Mouse (Mus musculus) bone marrow, adult 2 months (tissue): Measurements from ENCODE around the gene Gpd1l. TPM values are rescaled to one million over a fixed set of nuclear protein-coding genes. Genes with fewer than 3 reads are reported as not detected.

Source experiments
- H3K27ac ChIP-seq: fragments of 200-500 bp; 2 replicates; pipeline ENCODE4 v1.5.1; 2012; ENCODE audit warnings: low read depth, mild to moderate bottlenecking, control low read depth, inconsistent platforms, low read length; ENCODE audit not compliant: control insufficient read depth, poor library complexity, insufficient read depth
- H3K4me1 ChIP-seq: fragments of 200-500 bp; 2 replicates; pipeline ENCODE4 v1.6.1; 2011; ENCODE audit warnings: low read length; ENCODE audit not compliant: control insufficient read depth, insufficient read depth
- H3K4me3 ChIP-seq: fragments of 200-500 bp; replicated peaks from 2 replicates; pipeline ENCODE3; 2011; ENCODE audit warnings: mild to moderate bottlenecking, low read depth, low read length, control low read depth; ENCODE audit not compliant: control insufficient read depth
- CTCF ChIP-seq: fragments of 200-500 bp; IDR thresholded peaks from 2 replicates; pipeline ENCODE4 v1.5.1; 2011; ENCODE audit warnings: low read length, control low read depth; ENCODE audit not compliant: control insufficient read depth, insufficient read depth
- POLR2A ChIP-seq: fragments of 200-500 bp; IDR thresholded peaks from 2 replicates; pipeline ENCODE4 v1.6.1; 2011; ENCODE audit warnings: low read depth, mild to moderate bottlenecking, control low read depth, low read length, borderline replicate concordance; ENCODE audit not compliant: control insufficient read depth
- WGBS: fragments of 180-500 bp; shearing (Covaris S2); methylation state at CpG from one replicate; pipeline ENCODE4 v1.1.7; 2018; 5-methylcytosine and 5-hydroxymethylcytosine counted together
- polyA plus RNA-seq: library from polyadenylated mRNA; stranded (reverse); fragments of >200 nt; gene quantifications from 2 replicates; pipeline ENCODE4 v1.2.4, GENCODE M21; 2011; ENCODE audit warnings: low replicate concordance; ENCODE audit not compliant: missing spikeins, insufficient read depth, insufficient read length

The Gpd1l gene
- polyA plus RNA-seq, 1 experiment = 12.3 TPM

DNA sequence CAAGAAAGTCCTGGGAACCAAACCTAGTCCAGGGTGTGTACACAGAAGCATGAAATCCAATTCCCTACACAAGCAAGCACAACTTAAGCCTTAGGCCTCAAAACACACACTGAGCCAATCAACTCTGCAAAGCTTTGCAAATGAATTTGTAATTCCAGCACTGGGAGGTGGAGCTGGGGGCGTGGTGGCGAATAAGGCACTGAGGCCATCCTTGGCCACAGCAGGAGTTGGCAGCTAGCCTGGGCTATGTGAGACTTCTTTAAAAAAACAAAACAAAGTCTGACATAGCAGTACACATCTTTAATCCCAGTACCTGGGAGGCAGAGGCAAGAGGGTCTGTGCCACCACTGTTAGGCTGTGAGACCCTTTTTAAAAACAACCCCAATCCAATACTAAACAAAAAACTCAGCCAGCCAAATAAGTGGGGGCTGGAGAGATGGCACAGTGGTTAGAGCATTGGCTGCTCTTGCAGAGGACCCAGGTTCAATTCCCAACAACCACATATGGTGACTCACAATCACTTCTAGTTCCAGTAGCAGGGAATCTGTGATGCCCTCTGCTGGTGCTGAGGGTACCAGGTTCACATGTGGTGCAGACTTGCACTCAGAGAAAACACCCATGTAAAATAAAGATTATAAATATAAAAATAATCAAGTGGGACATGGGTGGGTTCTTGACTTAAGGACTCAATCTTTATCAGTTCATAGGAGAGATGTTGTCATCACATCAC is 12.3 kb downstream of the Gpd1l start:
- Histone ChIP-seq H3K27ac (no peak overlapping the region), H3K4me3 (no peak overlapping the region), H3K4me1 (peaks cover 3% of the 10 kb centered on the region; the same call in 1 of the 2 replicates)
- 84% methylated on average over 2 of the region's 2 CpGs for WGBS
- TF ChIP-seq CTCF (no peak), POLR2A (no peak)

DNA sequence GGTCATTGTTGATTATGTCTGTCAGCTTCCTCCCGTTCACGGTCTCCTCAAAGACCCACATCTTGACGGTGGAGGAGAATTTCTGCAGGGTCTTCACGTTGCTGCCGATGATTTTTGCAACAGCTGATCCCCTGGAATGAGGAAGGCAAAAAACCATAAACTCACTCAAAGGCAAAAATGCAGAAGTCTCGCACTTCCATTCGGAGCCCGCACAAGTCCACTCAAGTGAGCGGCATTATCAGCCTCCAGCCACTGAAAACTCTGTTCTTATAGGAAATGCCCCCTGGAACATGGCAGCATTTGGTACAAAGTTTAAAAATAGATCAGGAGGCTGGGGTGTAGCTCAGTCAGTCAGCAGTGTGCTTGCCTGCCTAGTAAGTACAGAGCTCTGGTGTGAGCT is 13.2 kb downstream of the Gpd1l start:
- Histone ChIP-seq H3K27ac (no peak overlapping the region), H3K4me3 (no peak overlapping the region), H3K4me1 (peaks cover 2% of the 10 kb centered on the region; the same call in 1 of the 2 replicates)
- TF ChIP-seq CTCF (no peak), POLR2A (no peak)
- WGBS = 18% methylated on average over 9 of the region's 9 CpGs

GRCm38 (mm10) chr9:114912680-114913649 is 20.8 kb downstream of the Gpd1l start:
- TF ChIP-seq CTCF (peak; percentile 57), POLR2A (no peak)
- WGBS = 64% methylated on average over 18 of the region's 18 CpGs
- H3K4me1 ChIP-seq = no peaks in the 10 kb centered on the region
- H3K27ac ChIP-seq = no peak overlapping the region
- no peak overlapping the region for H3K4me3 ChIP-seq

DNA sequence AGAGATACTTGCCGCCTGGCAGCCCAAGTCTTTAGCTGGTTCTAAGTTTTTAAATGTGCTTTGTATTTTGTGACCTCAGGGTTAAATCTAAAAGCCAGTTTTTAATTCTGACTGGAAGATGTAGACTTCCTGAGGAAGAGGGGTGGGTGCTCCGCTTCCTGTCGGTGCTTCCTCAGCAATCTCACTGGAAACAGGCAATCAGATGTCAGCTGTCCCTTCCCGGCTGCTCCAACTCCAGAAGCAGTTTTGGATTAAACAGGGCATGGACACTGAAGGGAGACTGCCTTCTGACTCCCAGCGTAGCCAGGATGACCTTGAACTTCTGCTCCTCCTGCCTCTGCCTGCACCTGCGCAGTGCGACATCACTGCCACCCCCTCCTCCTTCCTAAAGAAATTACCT is 26.3 kb downstream of the Gpd1l start:
- Histone ChIP-seq H3K27ac (no peak overlapping the region), H3K4me1 (no peaks in the 10 kb centered on the region), H3K4me3 (no peak overlapping the region)
- WGBS = 65% methylated on average over 7 of the region's 7 CpGs
- TF ChIP-seq CTCF (no peak), POLR2A (no peak)

- H3K4me1 ChIP-seq = no peaks in the 10 kb centered on the region
- 59% methylated on average over 4 of the region's 4 CpGs for WGBS
- no peak for TF ChIP-seq CTCF
- no peak for TF ChIP-seq POLR2A
- H3K27ac ChIP-seq = no peak overlapping the region
- H3K4me3 ChIP-seq = no peak overlapping the region
These were observed 37.9 kb downstream of the Gpd1l start for GRCm38 (mm10) chr9:114895919-114896318.

GRCm38 (mm10) chr9:114892974-114893373 is 40.8 kb downstream of the Gpd1l start:
- 85% methylated on average over 11 of the region's 11 CpGs for WGBS
- H3K27ac ChIP-seq = no peak overlapping the region
- TF ChIP-seq CTCF (no peak), POLR2A (no peak)
- H3K4me1 ChIP-seq = no peaks in the 10 kb centered on the region
- H3K4me3 ChIP-seq = no peak overlapping the region

DNA sequence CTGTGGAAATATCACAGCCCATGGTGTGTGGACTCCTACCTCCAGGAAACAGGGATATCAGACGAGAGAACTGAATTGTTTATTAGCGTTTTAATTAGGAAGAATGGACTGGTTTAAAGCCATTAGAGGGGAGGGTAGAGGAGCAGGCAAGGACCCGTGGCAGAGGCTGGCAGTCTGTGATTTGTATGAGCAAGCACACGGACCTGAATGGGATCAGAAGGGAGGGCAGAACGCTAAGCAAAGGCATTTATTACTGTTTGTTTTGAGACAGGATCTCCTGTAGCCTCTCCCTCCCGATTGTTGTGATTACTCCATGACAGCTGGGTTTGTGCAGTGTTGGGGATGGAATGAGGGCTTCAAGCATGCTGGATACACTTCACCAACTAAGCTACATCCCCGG is 43.4 kb downstream of the Gpd1l start:
- Histone ChIP-seq H3K27ac (no peak overlapping the region), H3K4me3 (no peak overlapping the region), H3K4me1 (no peaks in the 10 kb centered on the region)
- TF ChIP-seq POLR2A (no peak), CTCF (no peak)
- WGBS = 64% methylated on average over 7 of the region's 7 CpGs

GRCm38 (mm10) chr9:114888856-114889407 is 44.9 kb downstream of the Gpd1l start:
- H3K4me3 ChIP-seq = no peak overlapping the region
- TF ChIP-seq POLR2A = no peak
- TF ChIP-seq CTCF = no peak
- WGBS = 83% methylated on average over 5 of the region's 5 CpGs
- H3K4me1 ChIP-seq = no peaks in the 10 kb centered on the region
- H3K27ac ChIP-seq = no peak overlapping the region

DNA sequence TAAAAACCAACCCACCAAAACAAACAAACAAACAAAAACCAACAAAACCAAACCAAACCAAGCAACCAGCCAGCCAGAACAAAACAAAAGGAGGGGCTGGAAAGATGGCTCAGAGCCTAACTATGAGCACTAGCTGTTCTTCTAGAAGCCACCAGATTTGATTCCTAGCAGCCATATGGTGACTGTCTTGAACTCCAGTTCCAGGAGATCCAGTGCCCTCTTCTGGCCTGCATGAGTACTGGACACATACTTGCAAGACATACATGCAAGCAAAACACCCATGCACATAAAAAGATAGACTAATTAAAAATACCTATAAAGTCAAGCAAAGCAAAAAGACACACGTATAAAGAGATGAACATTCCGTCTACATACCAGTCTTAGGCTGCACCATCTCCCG is 46.1 kb downstream of the Gpd1l start:
- Histone ChIP-seq H3K4me1 (no peaks in the 10 kb centered on the region), H3K4me3 (no peak overlapping the region), H3K27ac (no peak overlapping the region)
- TF ChIP-seq CTCF (peak; percentile 47), POLR2A (no peak)
- 83% methylated on average over 3 of the region's 3 CpGs for WGBS
